In the genomic region with DNA sequence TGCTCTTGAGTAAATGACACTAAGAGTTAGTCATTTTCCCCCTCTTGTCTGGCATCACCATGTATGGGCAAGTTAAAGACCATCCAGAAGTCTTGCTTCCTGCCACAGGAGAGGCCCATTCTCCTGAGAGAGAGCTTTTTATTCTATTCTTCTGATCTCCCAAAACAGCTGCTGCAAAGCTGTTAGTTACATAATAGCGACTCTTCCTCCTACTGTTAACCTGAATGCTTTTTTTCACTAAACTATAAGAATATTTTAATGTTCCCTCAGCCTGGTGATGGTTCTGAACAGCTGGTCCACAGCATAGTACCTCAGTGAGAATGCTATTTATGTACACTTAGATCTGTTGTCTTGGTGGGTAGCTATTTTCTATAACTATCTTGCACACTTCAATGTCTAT, we compare ENCODE assay signal across 30 mouse cellular contexts. TPM values are rescaled to one million over a fixed set of nuclear protein-coding genes. Genes with fewer than 3 reads are reported as not detected.
DNase-seq lines count a peak whose midpoint lies in the region; ATAC-seq and TF ChIP-seq lines count a peak whose summit lies in the region.
"Had no signal": no experiment of that assay in that cellular context is flagged by ENCODE, and none has a peak within 500 bp of the region (broad histone marks: within the 10 kb centered on the region; RNA-seq: fewer than 3 reads in every experiment).

No protein-coding gene starts in this region.

- peak; percentile 38 for DNase-seq in layer of hippocampus, adult 9-11 months
- DNase-seq in layer of hippocampus, adult 9-10 months (ENCODE audit: low spot score) = no peak
- DNase-seq in right cerebral cortex, adult 18-20 months = peak; percentile 32
- DNase-seq in right cerebral cortex, postnatal 10 days (ENCODE audit: low spot score in 2 of 2) = no peak
- no peak for DNase-seq in urinary bladder, postnatal 25 days (ENCODE audit: low spot score)
- DNase-seq: adrenal gland, adult 8-10 months; cerebellum, adult 9-10 months; gastrocnemius, postnatal 36 days; heart, adult 2 months; heart, postnatal 10 days; kidney, adult 9 months; kidney, postnatal 10 days; layer of hippocampus, postnatal 36 days; liver, postnatal 0 days; right cerebral cortex, postnatal 4 days; thymus, postnatal 14 days had no signal

- no peaks in the 10 kb centered on the region for H3K36me3 ChIP-seq in forebrain, embryonic 13.5 days (ENCODE audit: poor library complexity, severe bottlenecking)
- H3K36me3 ChIP-seq: embryonic facial prominence, embryonic 15.5 days; forebrain, embryonic 12.5 days; G1E; heart, embryonic 13.5 days; liver, embryonic 12.5 days; midbrain, embryonic 15.5 days had no signal

- ATAC-seq in forebrain, embryonic 13.5 days = no peak
- ATAC-seq: intestine, postnatal 0 days; liver, embryonic 12.5 days; liver, postnatal 0 days; midbrain, embryonic 15.5 days had no signal

- 95% methylated on average over 1 of the region's 1 CpGs for WGBS in forebrain, embryonic 13.5 days

- H3K27ac ChIP-seq in cortical plate, adult 2 months (ENCODE audit: insufficient read depth, low read length) = peak overlapping the region; percentile 93; the same call in 1 of the 2 replicates
- H3K27ac ChIP-seq in forebrain, embryonic 13.5 days = no peak overlapping the region
- H3K27ac ChIP-seq: forebrain, embryonic 12.5 days; heart, adult 2 months; heart, embryonic 13.5 days; hindbrain, embryonic 14.5 days; liver, embryonic 12.5 days; macrophage; midbrain, embryonic 15.5 days had no signal

- H3K4me2 ChIP-seq in forebrain, embryonic 13.5 days = no peak overlapping the region
- H3K4me2 ChIP-seq: embryonic facial prominence, embryonic 15.5 days; forebrain, embryonic 12.5 days; heart, embryonic 13.5 days; hindbrain, embryonic 14.5 days; liver, embryonic 12.5 days; midbrain, embryonic 15.5 days had no signal

- H3K4me1 ChIP-seq in cortical plate, adult 2 months (ENCODE audit: control insufficient read depth, insufficient read depth, low read length) = peaks cover 2% of the 10 kb centered on the region
- H3K4me1 ChIP-seq in forebrain, embryonic 13.5 days = peaks cover 13% of the 10 kb centered on the region; the same call in 1 of the 2 replicates

- no peak overlapping the region for H3K4me3 ChIP-seq in cortical plate, adult 2 months (ENCODE audit: insufficient read depth, low read length)
- no peak overlapping the region for H3K4me3 ChIP-seq in forebrain, embryonic 13.5 days
- H3K4me3 ChIP-seq: embryonic facial prominence, embryonic 15.5 days; forebrain, embryonic 12.5 days; heart, adult 2 months; heart, embryonic 13.5 days; liver, embryonic 12.5 days; midbrain, embryonic 15.5 days had no signal

- H3K9me3 ChIP-seq in forebrain, embryonic 13.5 days (replicated peaks) = no peaks in the 10 kb centered on the region
- H3K9me3 ChIP-seq: embryonic facial prominence, embryonic 15.5 days; forebrain, embryonic 12.5 days; G1E; liver, embryonic 12.5 days; midbrain, embryonic 15.5 days had no signal

- H3K9ac ChIP-seq in forebrain, embryonic 13.5 days = no peak overlapping the region
- H3K9ac ChIP-seq: embryonic facial prominence, embryonic 15.5 days; forebrain, embryonic 12.5 days; heart, embryonic 13.5 days; hindbrain, embryonic 14.5 days; liver, embryonic 12.5 days; liver, postnatal 0 days; midbrain, embryonic 15.5 days had no signal

- no peaks in the 10 kb centered on the region for H3K27me3 ChIP-seq in forebrain, embryonic 13.5 days
- H3K27me3 ChIP-seq: embryonic facial prominence, embryonic 15.5 days; forebrain, embryonic 12.5 days; heart, embryonic 13.5 days; liver, embryonic 12.5 days; midbrain, embryonic 15.5 days had no signal

- no peak for TF ChIP-seq POLR2A in cortical plate, adult 2 months (IDR thresholded peaks at IDR 0.05; ENCODE audit: extremely low read depth, insufficient read depth, low read length)

- no peak for TF ChIP-seq CTCF in cortical plate, adult 2 months (IDR thresholded peaks at IDR 0.05; ENCODE audit: extremely low read depth, insufficient read depth, low read length)

RNA-seq across cellular contexts. Expression of a gene that starts 21.0 kb away (rescaled TPM):
- 0.87 and 0.88 TPM in 2 replicates for polyA plus RNA-seq in cortical plate, adult 2 months (2012; rRNA removed)
- polyA plus RNA-seq in forebrain, embryonic 13.5 days (2015; fragmentation: Nextera tagmentation; extraction: Ambion mirVana) = 0.45 and 0.79 TPM in 2 replicates
- polyA plus RNA-seq: G1E; intestine, postnatal 0 days; liver, embryonic 12.5 days; liver, postnatal 0 days; neural tube, embryonic 11.5 days; spleen, adult 2 months; urinary bladder, adult 2 months had no signal

Comparison
In these comparisons a context has a peak if more than half of its experiments do, and no peak if none do; other contexts are left out.
1. DNase-seq: peak in layer of hippocampus, adult 9-11 months (single experiment) and right cerebral cortex, adult 18-20 months (single experiment); none in layer of hippocampus, adult 9-10 months (single experiment), right cerebral cortex, postnatal 10 days (0 of 2) and urinary bladder, postnatal 25 days (single experiment).